Mouse (Mus musculus) lung, postnatal 0 days (tissue): ENCODE measurements around the gene Axin1.

Experiments used
- CTCF ChIP-seq: IDR thresholded peaks from 2 replicates; pipeline ENCODE4 v1.5.1; 2016; ENCODE audit warnings: antibody characterized with exemption, mild to moderate bottlenecking
- EP300 ChIP-seq: IDR thresholded peaks from 2 replicates; pipeline ENCODE4 v1.6.1; 2016; ENCODE audit warnings: antibody characterized with exemption, mild to moderate bottlenecking, control low read depth

DNA sequence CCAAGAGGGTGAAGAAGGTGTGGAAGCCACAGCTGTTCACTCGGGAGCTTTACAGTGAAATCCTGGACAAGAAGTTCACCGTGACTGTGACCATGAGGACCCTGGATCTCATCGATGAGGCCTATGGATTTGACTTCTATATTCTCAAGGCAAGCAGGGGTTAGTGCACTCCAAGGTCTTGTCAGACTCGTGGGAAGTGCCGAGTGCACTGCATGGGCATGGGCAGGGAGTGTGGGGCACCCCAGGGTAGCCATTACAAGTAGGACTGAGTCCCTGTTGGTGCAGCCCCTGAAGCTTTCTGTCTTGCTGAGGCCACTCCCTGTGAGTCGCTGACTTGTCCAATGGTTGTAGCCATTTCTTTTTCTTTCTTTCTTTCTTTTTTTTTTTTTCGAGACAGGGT lies 13.9 kb upstream of the Axin1 start:
- no peak for TF ChIP-seq EP300
- TF ChIP-seq CTCF, result no peak
